Mouse (Mus musculus): ENCODE measurements around the gene Ahnak. TPM values are rescaled to one million over a fixed set of nuclear protein-coding genes. Genes with fewer than 3 reads are reported as not detected.

Gene Ahnak
- polyA plus RNA-seq, 1 experiment from 2014 or later, result 8.5 TPM

DNA sequence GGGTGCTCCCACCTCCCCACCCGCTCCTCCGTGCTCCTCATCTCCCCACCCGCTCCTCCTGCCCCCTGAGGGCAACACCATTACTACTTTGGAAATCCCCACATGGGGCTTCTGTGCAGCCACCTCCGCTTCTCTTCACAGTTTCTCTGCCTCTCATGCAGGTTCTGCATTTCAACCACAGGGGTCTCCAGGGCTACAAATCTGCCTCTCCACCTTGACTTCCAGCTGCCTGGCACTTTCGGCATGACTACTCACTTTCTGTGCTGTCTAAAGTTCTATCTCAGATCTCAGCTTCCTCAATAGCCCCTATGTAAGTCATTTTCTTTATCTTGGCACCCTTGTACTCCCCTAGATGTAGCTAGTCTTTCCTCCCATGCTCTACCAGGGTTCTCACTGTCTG is 78.2 kb downstream of the Ahnak start:
- Histone ChIP-seq H3K9me3 (no peaks in the 10 kb centered on the region), H3K9ac (no peak overlapping the region), H3K36me3 (replicated peaks) (no peaks in the 10 kb centered on the region), H3K27ac (no peak overlapping the region), H3K4me1 (peaks cover 19% of the 10 kb centered on the region), H3K4me3 (replicated peaks) (no peak overlapping the region), H3K27me3 (no peaks in the 10 kb centered on the region), H3K4me2 (no peak overlapping the region)
- no peak for ATAC-seq (ENCODE audit: low FRiP score)
- WGBS, result 84% methylated on average over 5 of the region's 5 CpGs

DNA sequence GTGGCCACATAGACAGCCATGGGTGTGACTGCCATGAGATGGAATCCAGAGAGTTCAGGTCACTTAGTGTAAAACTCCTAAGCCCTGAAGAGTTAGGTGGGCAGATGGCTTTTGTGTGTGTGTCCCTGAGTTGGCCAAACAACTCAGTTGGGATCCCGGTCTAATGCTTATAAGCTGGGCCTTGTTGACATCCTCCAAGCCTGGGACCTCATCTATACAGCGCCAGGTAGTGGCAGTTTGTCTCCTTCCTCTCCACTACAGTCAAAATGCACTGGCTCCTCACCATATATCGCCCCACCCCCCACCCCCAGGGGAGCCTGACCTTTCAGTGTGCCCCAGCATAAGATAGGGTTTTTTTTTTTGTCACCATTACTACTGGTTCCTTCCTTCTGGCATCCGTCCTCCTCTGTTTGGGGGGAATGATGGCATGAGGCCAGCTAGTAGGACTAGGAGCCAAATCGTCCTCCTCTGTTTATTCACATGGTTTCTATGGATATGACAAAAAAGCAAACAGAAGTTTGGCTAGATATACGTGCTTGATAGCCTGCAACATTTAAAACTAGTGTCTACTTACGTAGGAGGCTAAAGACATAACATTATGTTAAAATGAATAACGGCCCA is 80.7 kb downstream of the Ahnak start:
- 85% methylated on average over 8 of the region's 8 CpGs for WGBS

DNA sequence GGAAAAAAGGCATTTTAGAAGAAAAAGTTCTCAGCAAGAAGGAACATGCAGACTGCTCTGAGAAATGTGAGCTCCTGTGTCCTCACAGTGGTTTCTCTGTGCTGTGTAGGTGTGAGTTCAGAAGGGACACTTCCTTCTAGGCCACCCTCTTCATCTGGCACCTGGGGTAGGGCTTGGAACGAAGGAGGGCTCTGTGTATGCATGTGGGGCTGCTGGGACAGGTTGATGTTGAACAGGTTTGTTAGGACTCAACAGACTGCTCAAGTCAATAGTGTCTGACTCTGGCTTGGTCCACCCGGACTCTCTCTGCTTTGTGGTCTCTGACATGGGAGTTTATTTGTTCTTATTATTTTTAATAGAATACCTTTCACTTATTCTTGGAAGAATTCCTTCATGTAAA is 81.2 kb downstream of the Ahnak start:
- 81% methylated on average over 2 of the region's 2 CpGs for WGBS
- H3K4me1 ChIP-seq, result peaks cover 19% of the 10 kb centered on the region
- H3K9me3 ChIP-seq, result no peaks in the 10 kb centered on the region
- no peak for ATAC-seq (ENCODE audit: low FRiP score)
- no peak overlapping the region for H3K4me3 ChIP-seq (replicated peaks)
- H3K4me2 ChIP-seq, result no peak overlapping the region
- H3K27ac ChIP-seq, result no peak overlapping the region
- no peaks in the 10 kb centered on the region for H3K27me3 ChIP-seq
- no peak overlapping the region for H3K9ac ChIP-seq
- no peaks in the 10 kb centered on the region for H3K36me3 ChIP-seq (replicated peaks)

More for the DNA sequence above, 80.7 kb downstream of the Ahnak start:
- no peaks in the 10 kb centered on the region for H3K27me3 ChIP-seq
- no peaks in the 10 kb centered on the region for H3K9me3 ChIP-seq
- H3K4me1 ChIP-seq, result peaks cover 19% of the 10 kb centered on the region
- no peak overlapping the region for H3K4me3 ChIP-seq (replicated peaks)
- ATAC-seq (ENCODE audit: low FRiP score), result no peak
- no peak overlapping the region for H3K4me2 ChIP-seq
- H3K36me3 ChIP-seq (replicated peaks), result no peaks in the 10 kb centered on the region
- H3K27ac ChIP-seq, result no peak overlapping the region
- H3K9ac ChIP-seq, result no peak overlapping the region

DNA sequence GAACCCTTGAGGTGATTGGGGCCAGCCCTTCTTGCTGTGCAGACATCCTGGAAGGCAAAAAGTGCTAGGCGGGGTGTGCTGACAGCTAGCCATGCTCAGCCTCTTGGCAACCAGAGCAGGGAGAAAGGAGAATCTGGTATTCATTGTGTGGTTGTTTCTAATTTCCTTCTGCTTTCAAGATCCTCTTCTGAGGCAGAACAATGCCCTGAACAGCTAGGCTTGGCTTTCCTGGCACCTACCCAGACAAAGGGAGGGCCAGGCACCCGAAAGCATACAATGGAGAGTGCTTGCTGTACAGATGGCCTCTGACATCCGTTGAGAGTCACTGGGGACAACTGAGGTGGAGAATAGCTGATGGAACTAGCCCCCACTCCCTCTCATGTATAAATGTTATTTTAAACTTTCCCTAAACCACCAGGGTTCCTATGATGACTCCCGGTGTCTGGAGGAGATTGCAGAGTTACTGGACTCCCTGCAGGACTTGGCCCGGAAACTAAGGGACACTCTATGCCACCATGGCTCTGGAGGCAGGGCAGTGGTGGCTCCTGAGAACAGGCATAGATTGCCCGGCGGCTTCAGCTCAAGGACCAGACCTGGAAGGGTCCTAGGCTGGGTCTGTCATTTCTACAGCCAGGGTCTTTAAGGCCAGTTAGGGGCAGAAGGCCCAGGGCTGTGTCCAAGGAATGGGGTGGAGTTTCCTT is 82.5 kb downstream of the Ahnak start:
- Histone ChIP-seq H3K4me1 (peaks cover 9% of the 10 kb centered on the region), H3K9ac (no peak overlapping the region), H3K27ac (no peak overlapping the region), H3K9me3 (no peaks in the 10 kb centered on the region), H3K4me2 (no peak overlapping the region), H3K36me3 (replicated peaks) (no peaks in the 10 kb centered on the region), H3K4me3 (replicated peaks) (no peak overlapping the region), H3K27me3 (no peaks in the 10 kb centered on the region)
- 53% methylated on average over 7 of the region's 7 CpGs for WGBS
- ATAC-seq (ENCODE audit: low FRiP score), result no peak

DNA sequence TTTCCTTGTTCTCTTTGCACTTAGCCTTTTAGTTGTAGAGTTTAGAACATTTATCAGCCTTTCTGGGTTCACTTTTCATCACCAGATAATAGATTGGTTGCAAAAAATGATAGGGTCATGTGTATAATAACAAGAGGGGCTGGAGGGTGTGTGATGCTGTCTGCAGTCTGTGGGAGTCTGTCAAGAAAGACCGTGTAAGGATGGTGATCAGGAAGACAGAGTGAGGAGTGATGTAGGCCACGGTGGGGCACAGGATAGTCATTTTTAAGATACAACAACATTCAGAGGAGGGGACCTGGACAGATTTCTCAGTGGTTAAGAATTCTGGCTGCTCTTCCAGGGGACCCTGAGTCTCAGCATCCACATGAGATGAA is 83.1 kb downstream of the Ahnak start:
- Histone ChIP-seq H3K9me3 (no peaks in the 10 kb centered on the region), H3K4me2 (no peak overlapping the region), H3K27ac (no peak overlapping the region), H3K4me3 (replicated peaks) (no peak overlapping the region), H3K36me3 (replicated peaks) (no peaks in the 10 kb centered on the region), H3K9ac (no peak overlapping the region), H3K27me3 (no peaks in the 10 kb centered on the region), H3K4me1 (peaks cover 9% of the 10 kb centered on the region)
- ATAC-seq (ENCODE audit: low FRiP score), result no peak
- WGBS, result 86% methylated on average over 2 of the region's 2 CpGs

DNA sequence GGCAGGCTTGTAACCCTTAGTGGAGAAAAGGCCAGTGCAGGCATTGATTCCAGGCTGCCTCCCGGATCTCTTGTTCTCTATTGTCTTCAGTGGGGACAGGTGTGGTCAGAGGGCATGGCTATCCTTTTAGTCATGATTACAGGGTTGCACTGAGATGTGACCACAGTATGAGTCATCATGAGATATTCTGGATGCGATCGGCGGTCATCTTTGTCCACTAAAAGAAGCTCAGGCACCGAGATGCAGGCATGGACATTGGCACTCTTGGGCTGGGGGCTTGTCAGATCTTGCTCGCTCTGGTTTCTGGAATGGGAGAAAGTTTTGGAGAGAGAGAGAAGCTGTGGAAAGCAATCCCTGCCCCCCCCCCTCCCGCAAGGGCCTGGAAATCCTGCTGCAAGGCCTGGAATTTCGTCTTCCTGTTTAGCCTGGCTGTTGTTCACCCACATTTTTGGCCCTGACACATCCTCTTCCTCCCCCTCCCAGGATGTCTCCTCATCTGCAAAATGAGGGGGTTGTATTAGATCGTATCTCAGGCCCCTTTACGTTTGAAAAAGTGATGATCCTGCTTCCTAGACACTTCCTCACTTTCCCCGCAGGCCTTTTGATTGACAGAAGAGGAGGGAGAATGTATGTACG is 84.8 kb downstream of the Ahnak start:
- H3K27me3 ChIP-seq, result no peaks in the 10 kb centered on the region; the same call in 1 of the 2 replicates

DNA sequence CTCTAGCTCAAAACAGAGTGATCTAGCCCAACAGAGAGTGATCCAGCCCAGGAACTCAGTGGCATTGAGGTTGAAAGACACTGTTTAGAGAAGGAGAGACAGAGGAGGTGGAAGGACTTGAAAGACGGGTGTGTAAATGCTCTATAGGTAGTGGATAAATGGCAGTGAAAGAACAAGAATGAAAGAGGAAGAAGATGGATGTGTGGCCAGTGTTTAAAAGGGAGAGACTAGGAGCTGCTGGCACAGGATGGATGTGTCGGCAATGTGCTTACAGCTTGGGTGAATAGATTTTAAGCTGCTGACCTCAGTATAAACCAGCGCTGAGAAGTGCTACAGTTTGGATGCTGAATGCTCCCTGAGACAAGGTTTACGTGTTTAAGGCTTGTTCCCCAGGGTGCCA is 85.3 kb downstream of the Ahnak start:
- ATAC-seq (ENCODE audit: low FRiP score), result no peak
- Histone ChIP-seq H3K4me2 (no peak overlapping the region), H3K27ac (no peak overlapping the region), H3K9ac (no peak overlapping the region), H3K27me3 (no peaks in the 10 kb centered on the region; the same call in 1 of the 2 replicates), H3K4me3 (replicated peaks) (no peak overlapping the region), H3K36me3 (replicated peaks) (no peaks in the 10 kb centered on the region), H3K4me1 (peaks cover 9% of the 10 kb centered on the region), H3K9me3 (no peaks in the 10 kb centered on the region)
- WGBS, result 80% methylated on average over 4 of the region's 4 CpGs

More for the DNA sequence above, 84.8 kb downstream of the Ahnak start:
- Histone ChIP-seq H3K27ac (no peak overlapping the region), H3K9ac (no peak overlapping the region), H3K9me3 (no peaks in the 10 kb centered on the region), H3K4me1 (peaks cover 9% of the 10 kb centered on the region), H3K4me3 (replicated peaks) (no peak overlapping the region), H3K36me3 (replicated peaks) (no peaks in the 10 kb centered on the region), H3K4me2 (no peak overlapping the region)
- no peak for ATAC-seq (ENCODE audit: low FRiP score)
- WGBS, result 78% methylated on average over 12 of the region's 12 CpGs

DNA sequence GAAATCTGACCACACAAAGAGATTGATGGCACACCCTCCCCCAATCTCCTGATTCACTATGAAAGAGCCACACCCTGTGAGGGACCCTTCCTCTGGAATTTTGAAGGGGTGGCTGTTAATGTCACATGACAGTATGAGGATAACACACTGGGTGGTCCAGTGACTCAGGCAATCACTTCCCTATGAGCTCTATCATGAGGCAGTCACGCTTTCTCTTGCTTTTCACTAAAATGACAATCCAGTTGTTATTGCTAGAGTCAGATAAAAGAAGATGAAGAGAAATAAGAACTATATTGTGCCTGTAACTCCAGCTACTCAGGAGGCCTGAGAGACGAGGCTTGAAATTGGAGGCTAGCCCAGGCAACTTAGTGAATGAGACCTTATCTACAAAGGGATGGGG is 86.5 kb downstream of the Ahnak start:
- ATAC-seq (ENCODE audit: low FRiP score), result no peak
- 76% methylated on average over 2 of the region's 2 CpGs for WGBS
- Histone ChIP-seq H3K9ac (no peak overlapping the region), H3K4me3 (replicated peaks) (no peak overlapping the region), H3K4me2 (no peak overlapping the region), H3K27ac (no peak overlapping the region), H3K4me1 (peaks cover 9% of the 10 kb centered on the region), H3K9me3 (no peaks in the 10 kb centered on the region), H3K36me3 (replicated peaks) (no peaks in the 10 kb centered on the region), H3K27me3 (no peaks in the 10 kb centered on the region; the same call in 1 of the 2 replicates)

DNA sequence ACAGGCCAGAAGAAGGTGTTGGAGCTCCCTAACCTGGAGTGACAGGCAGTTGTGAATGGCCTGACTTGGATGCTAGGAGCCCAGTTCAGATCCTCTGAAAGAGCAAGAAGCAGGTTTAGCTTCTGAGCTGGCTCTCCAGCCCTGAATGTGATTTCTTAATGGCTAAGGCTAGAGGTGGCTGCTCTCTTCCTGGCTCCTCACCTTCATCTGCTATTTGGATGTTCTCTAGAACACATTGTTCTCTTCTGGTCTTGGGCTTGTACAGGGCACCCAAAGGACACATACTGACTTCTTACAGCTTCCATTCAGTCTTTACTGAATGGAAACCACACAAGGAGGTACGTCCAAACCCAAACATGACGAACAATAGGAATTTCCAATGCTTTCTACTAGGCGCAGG is 87.0 kb downstream of the Ahnak start:
- H3K27me3 ChIP-seq, result no peaks in the 10 kb centered on the region; the same call in 1 of the 2 replicates
- peaks cover 9% of the 10 kb centered on the region for H3K4me1 ChIP-seq
- H3K9ac ChIP-seq, result no peak overlapping the region
- H3K36me3 ChIP-seq (replicated peaks), result no peaks in the 10 kb centered on the region
- no peak for ATAC-seq (ENCODE audit: low FRiP score)
- WGBS, result 94% methylated on average over 3 of the region's 3 CpGs
- no peak overlapping the region for H3K4me2 ChIP-seq
- H3K4me3 ChIP-seq (replicated peaks), result no peak overlapping the region
- no peaks in the 10 kb centered on the region for H3K9me3 ChIP-seq
- H3K27ac ChIP-seq, result no peak overlapping the region

DNA sequence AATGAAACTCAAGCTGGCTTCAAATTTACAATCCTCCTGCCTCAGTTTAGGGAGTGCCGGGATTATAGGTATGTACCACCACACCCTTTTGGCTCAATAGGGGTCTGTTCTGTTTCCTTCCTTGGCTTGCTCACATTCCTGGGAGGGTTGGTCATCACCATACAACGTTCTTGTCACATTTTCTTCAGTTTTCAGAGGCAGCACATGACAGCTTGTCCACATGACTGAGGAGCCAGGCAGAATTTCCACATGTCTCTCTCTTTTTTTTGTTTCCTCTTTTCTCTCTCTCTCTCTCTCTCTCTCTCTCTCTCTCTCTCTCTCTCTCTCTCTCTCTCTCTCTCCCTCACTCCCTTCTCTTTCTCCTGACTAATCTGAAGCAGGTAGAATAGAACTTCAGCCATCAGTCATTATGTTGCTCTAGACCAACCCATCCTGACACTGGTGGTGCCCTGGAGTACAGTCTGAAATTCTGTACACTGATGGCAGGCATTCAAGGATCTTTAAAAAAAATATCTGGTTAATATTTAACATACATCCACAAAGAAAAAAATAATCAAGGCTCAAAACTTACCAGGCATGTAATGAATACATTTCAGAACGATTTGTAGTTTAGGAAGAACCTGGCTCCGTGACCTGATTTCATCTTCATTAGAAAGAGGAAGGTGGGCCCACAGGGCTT is 88.0 kb downstream of the Ahnak start:
- WGBS, result 79% methylated on average over 4 of the region's 4 CpGs
- no peak for ATAC-seq (ENCODE audit: low FRiP score)
- no peak overlapping the region for H3K27ac ChIP-seq
- no peaks in the 10 kb centered on the region for H3K9me3 ChIP-seq
- peaks cover 3% of the 10 kb centered on the region; the same call in 1 of the 2 replicates for H3K4me1 ChIP-seq
- no peak overlapping the region for H3K9ac ChIP-seq
- H3K4me3 ChIP-seq (replicated peaks), result no peak overlapping the region
- H3K27me3 ChIP-seq, result no peaks in the 10 kb centered on the region; the same call in 1 of the 2 replicates
- no peaks in the 10 kb centered on the region for H3K36me3 ChIP-seq (replicated peaks)
- H3K4me2 ChIP-seq, result no peak overlapping the region

DNA sequence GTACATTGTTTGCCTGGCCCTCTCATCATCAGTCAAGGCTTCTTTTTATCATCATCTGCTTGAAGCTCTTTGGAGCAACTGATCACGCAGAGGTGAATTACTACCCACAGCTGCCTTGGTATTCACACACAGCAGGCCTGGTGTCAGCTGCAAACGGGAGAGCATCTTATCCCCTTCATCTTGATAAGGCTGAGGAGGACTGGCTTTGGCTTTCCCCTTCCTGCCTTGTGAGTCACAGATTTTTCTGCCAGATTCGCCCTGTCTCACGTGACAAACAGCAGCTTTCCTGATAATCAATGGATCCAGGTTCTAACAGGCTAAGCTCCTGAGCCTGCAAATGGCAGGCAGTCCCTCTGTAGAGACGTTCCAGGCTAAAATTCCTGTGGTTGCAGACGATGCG is 90.8 kb downstream of the Ahnak start:
- H3K27ac ChIP-seq, result no peak overlapping the region
- 47% methylated on average over 7 of the region's 7 CpGs for WGBS

More for the DNA sequence above, 90.8 kb downstream of the Ahnak start:
- no peak for ATAC-seq (ENCODE audit: low FRiP score)
- Histone ChIP-seq H3K4me1 (peaks cover 8% of the 10 kb centered on the region), H3K9ac (no peak overlapping the region), H3K9me3 (no peaks in the 10 kb centered on the region), H3K36me3 (replicated peaks) (no peaks in the 10 kb centered on the region), H3K4me3 (replicated peaks) (no peak overlapping the region), H3K27me3 (peaks cover 3% of the 10 kb centered on the region), H3K4me2 (no peak overlapping the region)
